Mouse (Mus musculus) spleen, adult 2 months (tissue): ENCODE measurements at regions not wholly inside any gene's neighbourhood (a gene's known extent, or its start where the extent isn't known, plus 50 kb on each side); places are given as distances from the start of the nearest gene placed in this dataset.

ENCODE experiments used
- DNase-seq, 2 experiments: peaks; one replicate each; pipeline versions ENCODE4 v3.0.0 to v3.0.0-alpha.2; 2012 to 2021; ENCODE audit warnings: low spot score in 2 of 2, low read depth in 1 of 2
- H3K27ac ChIP-seq: fragments of 200-500 bp; 2 replicates; pipeline ENCODE4 v1.5.1; 2012; ENCODE audit warnings: low read length, inconsistent platforms; ENCODE audit not compliant: insufficient read depth
- H3K27me3 ChIP-seq: fragments of 200-500 bp; 2 replicates; pipeline ENCODE4 v1.6.1; 2012; ENCODE audit warnings: mild to moderate bottlenecking, moderate library complexity, low read length, inconsistent platforms; ENCODE audit not compliant: control insufficient read depth, insufficient read depth
- H3K36me3 ChIP-seq: fragments of 200-500 bp; 2 replicates; pipeline ENCODE4 v1.6.1; 2012; ENCODE audit warnings: mild to moderate bottlenecking, low read length, inconsistent platforms; ENCODE audit not compliant: control insufficient read depth, insufficient read depth
- H3K4me1 ChIP-seq: fragments of 200-500 bp; 2 replicates; pipeline ENCODE4 v1.6.1; 2011; ENCODE audit warnings: inconsistent platforms; ENCODE audit not compliant: control insufficient read depth, insufficient read depth, insufficient read length
- H3K4me3 ChIP-seq: fragments of 200-500 bp; 2 replicates; pipeline ENCODE4 v1.5.1; 2011; ENCODE audit warnings: mild to moderate bottlenecking, inconsistent platforms; ENCODE audit not compliant: insufficient read depth, insufficient read length; ENCODE audit errors: extremely low read depth
- CTCF ChIP-seq: fragments of 200-500 bp; IDR thresholded peaks from 2 replicates; pipeline ENCODE4 v1.5.1; 2011; ENCODE audit warnings: mild to moderate bottlenecking, inconsistent platforms; ENCODE audit not compliant: insufficient read depth, insufficient read length, insufficient replicate concordance; ENCODE audit errors: extremely low read depth
- POLR2A ChIP-seq: fragments of 200-500 bp; IDR thresholded peaks from 2 replicates; pipeline ENCODE4 v1.6.1; 2011; ENCODE audit warnings: low read depth, low read length, inconsistent platforms
- WGBS: fragments of 180-500 bp; shearing (Covaris S2); methylation state at CpG from one replicate; pipeline ENCODE4 v1.1.7; 2018; 5-methylcytosine and 5-hydroxymethylcytosine counted together

GRCm38 (mm10) chr14:74169131-74169875, 471.3 kb upstream of the Htr2a start:
- DNase-seq, result no peak
- no peak overlapping the region for H3K4me3 ChIP-seq
- TF ChIP-seq CTCF (no peak), POLR2A (no peak)
- no peaks in the 10 kb centered on the region for H3K27me3 ChIP-seq
- no peaks in the 10 kb centered on the region for H3K4me1 ChIP-seq
- 91% methylated on average over 2 of the region's 2 CpGs for WGBS
- no peak overlapping the region for H3K27ac ChIP-seq
- no peaks in the 10 kb centered on the region for H3K36me3 ChIP-seq

- 83% methylated on average over 2 of the region's 2 CpGs for WGBS
- no peak for DNase-seq
Measured at GRCm38 (mm10) chr14:74180066-74180465, 460.6 kb upstream of the Htr2a start.

GRCm38 (mm10) chr14:74182996-74183395, 457.6 kb upstream of the Htr2a start:
- Histone ChIP-seq H3K4me3 (no peak overlapping the region), H3K4me1 (no peaks in the 10 kb centered on the region), H3K27ac (no peak overlapping the region), H3K36me3 (no peaks in the 10 kb centered on the region), H3K27me3 (no peaks in the 10 kb centered on the region)
- no peak for TF ChIP-seq CTCF
- TF ChIP-seq POLR2A, result no peak
- 89% methylated on average over 4 of the region's 4 CpGs for WGBS
- DNase-seq, result no peak

More at GRCm38 (mm10) chr14:74180066-74180465, 460.6 kb upstream of the Htr2a start:
- Histone ChIP-seq H3K4me1 (no peaks in the 10 kb centered on the region), H3K27ac (no peak overlapping the region), H3K4me3 (no peak overlapping the region), H3K27me3 (no peaks in the 10 kb centered on the region), H3K36me3 (no peaks in the 10 kb centered on the region)
- TF ChIP-seq POLR2A (no peak), CTCF (no peak)

DNA sequence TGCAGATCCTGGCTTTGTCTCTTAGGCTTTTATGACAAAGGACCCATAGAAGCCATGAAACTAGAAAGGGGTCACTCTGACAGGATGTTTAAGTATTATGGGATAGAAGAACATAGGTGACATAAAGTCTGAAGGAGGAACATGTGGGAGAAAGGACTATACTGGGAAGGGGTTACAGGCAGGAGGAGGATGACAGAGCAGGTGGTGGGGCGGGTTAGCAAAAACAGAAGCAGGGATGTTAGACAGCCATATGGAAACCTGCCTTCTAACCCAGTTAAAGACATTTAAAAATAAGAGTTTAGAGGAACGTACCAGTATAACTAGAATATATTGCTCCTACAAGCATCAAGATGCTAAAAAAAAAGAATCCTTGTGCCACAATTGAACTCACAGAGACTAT, 438.9 kb upstream of the Htr2a start:
- 82% methylated on average over 2 of the region's 2 CpGs for WGBS
- Histone ChIP-seq H3K27me3 (no peaks in the 10 kb centered on the region), H3K27ac (no peak overlapping the region), H3K4me3 (no peak overlapping the region), H3K4me1 (no peaks in the 10 kb centered on the region), H3K36me3 (no peaks in the 10 kb centered on the region)
- no peak for DNase-seq
- TF ChIP-seq POLR2A (no peak), CTCF (no peak)

DNA sequence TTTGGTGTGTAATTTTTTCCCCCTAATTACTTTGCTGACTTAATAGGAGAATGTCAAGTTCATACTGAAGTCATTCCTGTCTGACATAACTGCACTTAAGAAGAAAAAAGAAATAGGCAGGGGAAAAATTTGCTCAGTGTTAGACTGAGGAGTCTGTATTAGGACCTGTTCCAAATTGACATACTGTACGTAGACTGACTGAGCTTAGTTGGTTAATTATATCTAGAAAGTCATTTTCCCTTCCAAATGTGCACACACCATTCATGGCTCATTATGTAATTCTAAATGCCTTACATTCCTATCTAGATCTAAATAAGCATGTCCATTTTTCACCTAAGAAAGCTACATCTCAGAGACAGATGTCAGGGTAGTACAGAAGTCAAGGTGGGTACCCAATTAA, 435.6 kb upstream of the Htr2a start:
- WGBS, result 93% methylated on average over 1 of the region's 1 CpGs
- no peak for DNase-seq
- Histone ChIP-seq H3K4me1 (no peaks in the 10 kb centered on the region), H3K36me3 (no peaks in the 10 kb centered on the region), H3K27me3 (no peaks in the 10 kb centered on the region), H3K27ac (no peak overlapping the region), H3K4me3 (no peak overlapping the region)
- TF ChIP-seq CTCF, result no peak
- TF ChIP-seq POLR2A, result no peak

GRCm38 (mm10) chr14:74217914-74218446, 422.7 kb upstream of the Htr2a start:
- no peak for DNase-seq

DNA sequence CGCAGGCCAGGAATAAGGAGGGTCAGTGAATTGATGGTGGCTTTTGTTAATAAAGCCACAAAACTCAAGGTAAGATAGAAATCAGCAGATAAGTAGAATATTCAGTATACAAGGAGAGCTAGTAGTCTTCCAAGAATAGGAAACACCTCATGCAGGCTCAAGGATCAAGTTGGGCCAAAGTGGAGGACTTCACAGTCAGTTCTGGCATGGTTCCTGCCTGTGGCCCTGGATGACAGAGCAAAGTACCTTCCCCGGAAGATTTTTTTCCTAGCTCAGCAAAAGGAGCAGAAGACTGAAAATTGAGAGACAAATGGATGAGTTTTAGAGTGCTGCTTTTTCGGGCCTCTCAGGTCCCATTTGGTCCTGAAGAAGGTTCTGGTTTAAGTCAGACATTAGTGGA, 420.9 kb upstream of the Htr2a start:
- H3K36me3 ChIP-seq, result no peaks in the 10 kb centered on the region
- H3K27me3 ChIP-seq, result no peaks in the 10 kb centered on the region
- no peak overlapping the region for H3K4me3 ChIP-seq
- no peak for DNase-seq
- H3K4me1 ChIP-seq, result no peaks in the 10 kb centered on the region
- WGBS, result 84% methylated on average over 3 of the region's 3 CpGs
- TF ChIP-seq CTCF, result no peak
- TF ChIP-seq POLR2A, result no peak
- H3K27ac ChIP-seq, result no peak overlapping the region

More at GRCm38 (mm10) chr14:74217914-74218446, 422.7 kb upstream of the Htr2a start:
- WGBS, result 81% methylated on average over 2 of the region's 2 CpGs
- Histone ChIP-seq H3K27me3 (no peaks in the 10 kb centered on the region), H3K36me3 (no peaks in the 10 kb centered on the region), H3K4me3 (no peak overlapping the region), H3K4me1 (no peaks in the 10 kb centered on the region), H3K27ac (no peak overlapping the region)
- TF ChIP-seq POLR2A (no peak), CTCF (no peak)
